Mouse (Mus musculus): ENCODE results near the gene Smg7.

DNA sequence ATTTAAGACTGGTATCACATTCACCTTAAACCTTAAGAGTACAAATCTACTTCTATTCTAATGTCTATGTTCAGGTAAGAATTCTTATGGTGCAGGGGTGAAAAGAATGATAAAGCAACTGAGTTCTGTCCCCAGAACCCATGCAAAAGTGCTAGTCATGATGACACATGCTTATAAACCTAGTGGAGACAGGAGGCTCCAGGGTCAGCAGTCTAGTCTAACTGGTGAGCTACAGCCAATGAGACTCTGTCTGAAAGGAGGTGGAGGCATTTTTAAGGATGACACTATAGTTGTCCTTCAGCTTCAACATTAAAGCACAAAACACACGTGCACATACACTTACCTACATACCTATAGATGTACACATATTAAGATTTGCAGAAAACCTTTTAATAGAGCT lies 57.8 kb downstream of the Smg7 start:
- no peak for TF ChIP-seq EP300 (IDR thresholded peaks at IDR 0.05; ENCODE audit: low read depth)
- TF ChIP-seq CTCF (IDR thresholded peaks at IDR 0.05; ENCODE audit: low read depth) = no peak
